Mouse (Mus musculus) forebrain, embryonic 10.5 days (tissue): ENCODE measurements around the gene Poln. TPM values are rescaled to one million over a fixed set of nuclear protein-coding genes. Genes with fewer than 3 reads are reported as not detected.

Source experiments
- DNase-seq: peaks from one replicate; pipeline ENCODE4 v3.0.0-alpha.2; 2017; ENCODE audit warnings: low spot score; ENCODE audit errors: extremely low spot score
- H3K27ac ChIP-seq: fragments of 300-500 bp; sonication (generic); 2 replicates; pipeline ENCODE4 v1.5.1; 2016; ENCODE audit warnings: mild to moderate bottlenecking
- H3K27me3 ChIP-seq: fragments of 300-500 bp; sonication (generic); 2 replicates; pipeline ENCODE4 v1.6.1; 2016; ENCODE audit warnings: mild to moderate bottlenecking; ENCODE audit not compliant: poor library complexity, severe bottlenecking
- H3K36me3 ChIP-seq: fragments of 300-500 bp; sonication (generic); replicated peaks from 2 replicates; pipeline ENCODE4 v1.6.1; 2016; ENCODE audit warnings: mild to moderate bottlenecking, moderate library complexity
- H3K4me1 ChIP-seq: fragments of 300-500 bp; sonication (generic); 2 replicates; pipeline ENCODE4 v1.6.1; 2016
- H3K4me3 ChIP-seq: fragments of 300-500 bp; sonication (generic); 2 replicates; pipeline ENCODE4 v1.5.1; 2016; ENCODE audit warnings: mild to moderate bottlenecking, moderate library complexity
- H3K9me3 ChIP-seq: fragments of 300-500 bp; sonication (generic); 2 replicates; pipeline ENCODE4 v1.6.1; 2016; ENCODE audit warnings: mild to moderate bottlenecking, moderate library complexity
- WGBS: fragments of 180-500 bp; shearing (Covaris S2); methylation state at CpG from one replicate; pipeline ENCODE4 v1.1.7; 2016; 5-methylcytosine and 5-hydroxymethylcytosine counted together
- polyA plus RNA-seq: library from polyadenylated mRNA; unstranded; fragments of >200 nt; fragmentation: Nextera tagmentation; extraction: Ambion mirVana; gene quantifications from 2 replicates; pipeline ENCODE4 v1.2.1, GENCODE M21; 2016

Poln gene
- polyA plus RNA-seq, 1 experiment from 2014 or later = 0.77 TPM

GRCm38 (mm10) chr5:34148476-34148875, 20.8 kb downstream of the Poln start:
- H3K27me3 ChIP-seq = no peaks in the 10 kb centered on the region
- DNase-seq = no peak
- H3K36me3 ChIP-seq = peaks cover 18% of the 10 kb centered on the region

GRCm38 (mm10) chr5:34147554-34147953, 21.7 kb downstream of the Poln start:
- no peak for DNase-seq
- 88% methylated on average over 3 of the region's 3 CpGs for WGBS

More at GRCm38 (mm10) chr5:34148476-34148875, 20.8 kb downstream of the Poln start:
- no peaks in the 10 kb centered on the region for H3K9me3 ChIP-seq
- no peak overlapping the region for H3K27ac ChIP-seq
- no peaks in the 10 kb centered on the region for H3K4me1 ChIP-seq
- no peak overlapping the region for H3K4me3 ChIP-seq

GRCm38 (mm10) chr5:34139751-34140150, 29.5 kb downstream of the Poln start:
- Histone ChIP-seq H3K27ac (no peak overlapping the region), H3K27me3 (no peaks in the 10 kb centered on the region), H3K4me3 (no peak overlapping the region), H3K4me1 (no peaks in the 10 kb centered on the region), H3K9me3 (no peaks in the 10 kb centered on the region), H3K36me3 (no peaks in the 10 kb centered on the region)
- 7% methylated on average over 1 of the region's 1 CpGs for WGBS
- no peak for DNase-seq

More at GRCm38 (mm10) chr5:34147554-34147953, 21.7 kb downstream of the Poln start:
- Histone ChIP-seq H3K36me3 (peaks cover 9% of the 10 kb centered on the region), H3K4me1 (no peaks in the 10 kb centered on the region), H3K27me3 (no peaks in the 10 kb centered on the region), H3K27ac (no peak overlapping the region), H3K4me3 (no peak overlapping the region), H3K9me3 (no peaks in the 10 kb centered on the region)

- DNase-seq = no peak
- H3K36me3 ChIP-seq = no peaks in the 10 kb centered on the region
- H3K4me1 ChIP-seq = no peaks in the 10 kb centered on the region
- H3K4me3 ChIP-seq = no peak overlapping the region
- WGBS = 81% methylated on average over 2 of the region's 2 CpGs
- H3K27ac ChIP-seq = no peak overlapping the region
- H3K27me3 ChIP-seq = no peaks in the 10 kb centered on the region
- H3K9me3 ChIP-seq = no peaks in the 10 kb centered on the region
These were observed 36.5 kb downstream of the Poln start for GRCm38 (mm10) chr5:34132731-34133130.

- H3K27ac ChIP-seq = no peak overlapping the region
These were observed 45.1 kb downstream of the Poln start for GRCm38 (mm10) chr5:34124131-34124530.

GRCm38 (mm10) chr5:34119121-34119856, 50.0 kb downstream of the Poln start:
- no peaks in the 10 kb centered on the region for H3K36me3 ChIP-seq
- no peaks in the 10 kb centered on the region for H3K27me3 ChIP-seq
- no peak for DNase-seq
- no peak overlapping the region for H3K4me3 ChIP-seq
- H3K9me3 ChIP-seq = no peaks in the 10 kb centered on the region
- WGBS = 90% methylated on average over 3 of the region's 3 CpGs
- H3K4me1 ChIP-seq = no peaks in the 10 kb centered on the region
- H3K27ac ChIP-seq = no peak overlapping the region

More at GRCm38 (mm10) chr5:34124131-34124530, 45.1 kb downstream of the Poln start:
- no peaks in the 10 kb centered on the region for H3K27me3 ChIP-seq
- no peak for DNase-seq
- no peaks in the 10 kb centered on the region for H3K4me1 ChIP-seq
- H3K4me3 ChIP-seq = no peak overlapping the region
- 38% methylated on average over 1 of the region's 1 CpGs for WGBS
- no peaks in the 10 kb centered on the region for H3K36me3 ChIP-seq
- no peaks in the 10 kb centered on the region for H3K9me3 ChIP-seq

- no peaks in the 10 kb centered on the region for H3K4me1 ChIP-seq
- WGBS = 84% methylated on average over 1 of the region's 1 CpGs
These were observed 63.6 kb downstream of the Poln start for GRCm38 (mm10) chr5:34105681-34106080.

GRCm38 (mm10) chr5:34097333-34097732, 71.9 kb downstream of the Poln start:
- 24% methylated on average over 1 of the region's 1 CpGs for WGBS
- H3K4me3 ChIP-seq = no peak overlapping the region
- H3K4me1 ChIP-seq = no peaks in the 10 kb centered on the region
- no peak for DNase-seq
- H3K36me3 ChIP-seq = no peaks in the 10 kb centered on the region
- H3K9me3 ChIP-seq = no peaks in the 10 kb centered on the region
- H3K27me3 ChIP-seq = no peaks in the 10 kb centered on the region
- H3K27ac ChIP-seq = no peak overlapping the region

More at GRCm38 (mm10) chr5:34105681-34106080, 63.6 kb downstream of the Poln start:
- Histone ChIP-seq H3K27me3 (no peaks in the 10 kb centered on the region), H3K9me3 (no peaks in the 10 kb centered on the region), H3K27ac (no peak overlapping the region), H3K36me3 (no peaks in the 10 kb centered on the region), H3K4me3 (no peak overlapping the region)
- DNase-seq = no peak

- no peaks in the 10 kb centered on the region for H3K27me3 ChIP-seq
- no peaks in the 10 kb centered on the region for H3K9me3 ChIP-seq
- 85% methylated on average over 2 of the region's 2 CpGs for WGBS
- no peaks in the 10 kb centered on the region for H3K4me1 ChIP-seq
- no peaks in the 10 kb centered on the region for H3K36me3 ChIP-seq
- DNase-seq = no peak
- no peak overlapping the region for H3K27ac ChIP-seq
- H3K4me3 ChIP-seq = no peak overlapping the region
These were observed 76.2 kb downstream of the Poln start for GRCm38 (mm10) chr5:34093021-34093420.

- no peak overlapping the region for H3K27ac ChIP-seq
- H3K36me3 ChIP-seq = no peaks in the 10 kb centered on the region
- no peaks in the 10 kb centered on the region for H3K27me3 ChIP-seq
- H3K4me1 ChIP-seq = no peaks in the 10 kb centered on the region
- no peaks in the 10 kb centered on the region for H3K9me3 ChIP-seq
- no peak for DNase-seq
- WGBS = 85% methylated on average over 3 of the region's 3 CpGs
- H3K4me3 ChIP-seq = no peak overlapping the region
These were observed 136.7 kb downstream of the Poln start for GRCm38 (mm10) chr5:34032520-34032919.

- H3K9me3 ChIP-seq = no peaks in the 10 kb centered on the region
- 86% methylated on average over 6 of the region's 6 CpGs for WGBS
- H3K36me3 ChIP-seq = no peaks in the 10 kb centered on the region
- H3K4me1 ChIP-seq = no peaks in the 10 kb centered on the region
- no peak for DNase-seq
- no peak overlapping the region for H3K4me3 ChIP-seq
- H3K27ac ChIP-seq = no peak overlapping the region
- no peaks in the 10 kb centered on the region for H3K27me3 ChIP-seq
These were observed 138.2 kb downstream of the Poln start for GRCm38 (mm10) chr5:34031022-34031421.

- no peak for DNase-seq
- Histone ChIP-seq H3K36me3 (no peaks in the 10 kb centered on the region), H3K27me3 (no peaks in the 10 kb centered on the region), H3K4me3 (no peak overlapping the region), H3K27ac (no peak overlapping the region), H3K9me3 (no peaks in the 10 kb centered on the region), H3K4me1 (no peaks in the 10 kb centered on the region)
- WGBS = 73% methylated on average over 4 of the region's 4 CpGs
These were observed 139.1 kb downstream of the Poln start for GRCm38 (mm10) chr5:34030101-34030500.

GRCm38 (mm10) chr5:34018968-34019367, 150.3 kb downstream of the Poln start:
- Histone ChIP-seq H3K27me3 (no peaks in the 10 kb centered on the region), H3K36me3 (no peaks in the 10 kb centered on the region), H3K4me3 (no peak overlapping the region), H3K27ac (no peak overlapping the region), H3K9me3 (no peaks in the 10 kb centered on the region), H3K4me1 (no peaks in the 10 kb centered on the region)
- 87% methylated on average over 4 of the region's 4 CpGs for WGBS
- DNase-seq = no peak
